Mouse (Mus musculus) left cerebral cortex, postnatal 36 days (tissue): Measurements from ENCODE around the gene Nsd1. TPM values are rescaled to one million over a fixed set of nuclear protein-coding genes. Genes with fewer than 3 reads are reported as not detected.
"Not testable (repeated sequence)": the region's sequence is repeated elsewhere in the genome, so short reads cannot be mapped to it uniquely, and the experiment has no call there.

Experiments
- DNase-seq, 2 experiments: peaks; one replicate each; pipeline ENCODE4 v3.0.0; 2021 to 2022; ENCODE audit warnings: low spot score in 2 of 2, mixed read lengths in 1 of 2
- intact Hi-C: fragments of 180-260 bp; cut with DNase I; formaldehyde crosslinking; loops from one replicate; pipeline ENCODE4 v1.15.1; 2025
- total RNA-seq, 2 experiments: library from RNA; stranded (reverse); gene quantifications; 2 replicates each; pipeline ENCODE4 v1.2.3; 2021

The Nsd1 gene
- total RNA-seq, 2 experiments from 2014 or later, result 105 to 134 TPM

GRCm38 (mm10) chr13:55187062-55187461 is 22.5 kb upstream of the Nsd1 start:
- intact Hi-C loops, result not testable (repeated sequence)

GRCm38 (mm10) chr13:55189531-55190107 is 20.0 kb upstream of the Nsd1 start:
- DNase-seq, result no peak
- intact Hi-C loops, result no loop called here

More at GRCm38 (mm10) chr13:55187062-55187461, 22.5 kb upstream of the Nsd1 start:
- DNase-seq, result not testable (repeated sequence)

DNA sequence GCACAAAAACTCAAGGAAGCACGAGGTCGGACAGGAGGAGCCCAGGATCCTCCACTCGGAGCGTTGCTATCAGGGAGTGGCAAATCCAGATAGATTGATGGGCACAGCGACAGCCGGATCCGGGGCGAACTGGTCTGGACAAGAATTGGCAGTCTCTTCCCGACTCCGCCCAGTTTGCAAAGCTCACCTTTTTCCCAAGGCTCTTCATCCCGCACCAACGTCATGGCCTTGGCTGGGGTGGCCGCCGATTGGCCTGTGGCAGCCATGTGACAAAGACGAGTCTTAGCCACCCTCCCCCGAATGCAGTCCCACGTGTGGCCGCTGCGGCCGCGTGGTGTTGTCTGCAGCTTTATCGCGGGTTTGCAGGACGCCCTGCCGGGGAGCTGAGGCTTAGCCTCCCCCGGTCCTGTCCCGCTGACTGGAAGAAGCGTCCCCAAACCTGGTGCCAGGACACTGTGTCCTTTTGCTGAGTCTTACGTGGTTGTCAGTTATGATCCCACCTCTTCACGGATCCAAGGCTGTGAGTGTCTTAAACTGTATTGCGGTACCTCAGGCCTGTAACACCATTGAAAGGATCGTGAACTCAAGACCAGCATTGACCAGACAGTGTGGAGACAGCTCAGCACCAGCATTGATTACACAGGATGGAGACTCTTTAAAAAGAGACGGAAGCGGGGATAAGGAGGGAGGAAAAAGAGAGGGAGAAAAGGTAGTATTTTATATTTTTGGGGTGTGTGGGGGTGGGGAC is 19.3 kb upstream of the Nsd1 start:
- peak; percentile 94 to 95 for DNase-seq
- intact Hi-C loops, result no loop called here

DNA sequence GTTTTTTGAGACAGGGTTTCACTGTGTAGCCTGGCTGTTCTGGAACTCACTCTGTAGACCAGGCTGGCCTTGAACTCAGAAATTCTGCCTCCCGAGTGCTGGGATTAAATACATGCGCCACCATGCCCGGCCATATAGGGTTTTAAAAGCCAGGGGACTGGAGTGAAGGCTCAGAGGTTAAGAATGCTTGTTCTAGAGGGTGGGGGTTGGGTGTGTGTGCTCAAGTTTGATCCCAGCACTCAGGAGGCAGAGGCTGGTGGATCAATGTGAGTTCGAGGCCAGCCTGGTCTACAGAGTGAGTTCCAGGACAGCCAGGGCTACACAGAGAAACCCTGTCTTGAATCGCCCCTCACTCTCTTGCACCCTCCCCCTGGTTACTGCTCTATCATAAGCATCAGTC is 18.0 kb upstream of the Nsd1 start:
- no peak for DNase-seq
- intact Hi-C loops, result no loop called here

DNA sequence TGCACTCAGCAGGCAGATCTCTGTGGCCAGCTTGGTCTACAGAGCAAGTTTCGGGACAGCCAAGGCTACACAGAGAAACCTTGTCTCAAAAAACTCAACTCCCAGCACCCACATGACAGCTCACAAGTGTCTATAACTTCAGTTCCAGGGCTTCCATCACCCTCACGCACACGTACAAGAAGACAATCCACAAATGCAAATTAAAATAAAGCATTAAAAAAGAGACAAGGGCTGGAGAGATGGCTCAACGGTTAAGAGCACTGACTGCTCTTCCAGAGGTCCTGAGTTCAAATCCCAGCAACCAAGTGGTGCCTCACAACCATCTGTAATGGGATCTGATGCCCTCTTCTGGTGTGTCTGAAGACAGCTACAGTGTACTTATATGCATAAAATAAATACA is 6.8 kb upstream of the Nsd1 start:
- intact Hi-C loops, DNase-seq: not testable (repeated sequence)

- DNase-seq, result no peak
- intact Hi-C loops, result no loop called here
Observed at GRCm38 (mm10) chr13:55203740-55204139, 5.8 kb upstream of the Nsd1 start.

DNA sequence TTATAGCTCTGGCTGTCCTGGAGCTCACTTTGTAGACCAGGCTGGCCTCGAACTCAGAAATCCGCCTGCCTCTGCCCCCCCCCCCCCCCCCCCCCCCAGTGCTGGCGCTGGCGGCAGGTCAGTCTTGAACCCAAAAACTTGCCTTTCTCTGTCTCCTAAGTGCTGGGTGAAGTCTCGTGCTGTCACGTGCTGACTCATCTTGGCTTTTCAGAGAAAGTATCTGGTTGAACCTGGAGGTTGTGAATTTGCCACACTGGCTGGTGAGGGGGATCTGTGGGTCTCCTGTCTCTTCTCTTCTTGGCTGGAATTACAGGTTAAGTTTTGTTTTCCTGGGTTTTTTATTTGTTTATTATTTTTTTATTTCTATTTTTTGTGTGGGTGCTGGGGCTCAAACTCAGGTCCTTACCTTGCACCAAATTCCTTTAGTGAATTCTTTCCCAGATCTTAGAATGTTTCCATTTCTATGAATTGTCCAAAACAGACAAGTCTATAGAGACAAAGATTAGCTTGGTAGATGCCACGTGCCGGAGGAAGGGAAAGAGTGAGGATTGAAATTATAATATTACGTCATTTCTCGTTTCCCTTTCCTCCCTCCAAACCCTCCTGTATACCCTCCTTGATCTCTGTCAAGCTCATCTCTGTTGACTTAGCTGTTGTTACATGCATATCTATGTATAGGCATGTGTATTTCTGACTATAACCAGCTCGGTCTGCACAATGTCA is 4.8 kb upstream of the Nsd1 start:
- no peak for DNase-seq
- intact Hi-C loops, result no loop called here

DNA sequence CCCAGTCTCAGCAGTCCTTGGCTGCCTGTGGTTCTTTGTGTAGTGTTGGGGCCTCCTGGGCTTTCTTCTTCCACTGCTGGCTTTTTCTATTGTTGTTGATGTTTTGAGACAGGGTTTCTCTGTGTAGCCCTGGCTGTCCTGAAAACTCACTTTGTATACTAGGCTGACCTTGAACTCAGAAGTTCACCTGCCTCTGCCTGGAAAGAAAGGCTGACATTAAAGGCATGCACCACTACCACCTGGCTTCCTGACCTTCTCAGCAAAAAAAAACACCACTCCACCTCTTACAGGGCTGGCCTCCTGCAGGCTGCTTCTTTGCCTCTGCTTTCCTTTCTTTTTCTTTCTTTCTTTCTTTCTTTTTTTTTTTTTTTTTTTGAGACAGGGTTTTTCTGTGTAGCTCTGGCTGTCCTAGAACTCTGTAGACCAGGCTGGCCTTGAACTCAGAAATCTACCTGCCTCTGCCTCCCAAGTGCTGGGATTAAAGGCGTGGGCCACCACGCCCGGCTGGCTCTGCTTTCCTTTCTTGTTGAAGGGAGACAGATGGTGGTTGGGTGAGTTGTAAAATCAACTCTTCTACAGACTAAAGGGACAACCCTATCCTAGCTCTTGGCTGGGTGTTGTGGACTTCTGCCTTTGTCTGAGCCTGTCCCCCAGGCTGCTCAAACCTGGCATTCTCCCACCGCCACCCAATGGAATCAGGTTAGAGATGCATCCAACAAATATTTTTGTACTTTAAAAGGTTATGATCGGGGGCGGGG is 4.0 kb upstream of the Nsd1 start:
- intact Hi-C loops, result no loop called here
- DNase-seq, result no peak

DNA sequence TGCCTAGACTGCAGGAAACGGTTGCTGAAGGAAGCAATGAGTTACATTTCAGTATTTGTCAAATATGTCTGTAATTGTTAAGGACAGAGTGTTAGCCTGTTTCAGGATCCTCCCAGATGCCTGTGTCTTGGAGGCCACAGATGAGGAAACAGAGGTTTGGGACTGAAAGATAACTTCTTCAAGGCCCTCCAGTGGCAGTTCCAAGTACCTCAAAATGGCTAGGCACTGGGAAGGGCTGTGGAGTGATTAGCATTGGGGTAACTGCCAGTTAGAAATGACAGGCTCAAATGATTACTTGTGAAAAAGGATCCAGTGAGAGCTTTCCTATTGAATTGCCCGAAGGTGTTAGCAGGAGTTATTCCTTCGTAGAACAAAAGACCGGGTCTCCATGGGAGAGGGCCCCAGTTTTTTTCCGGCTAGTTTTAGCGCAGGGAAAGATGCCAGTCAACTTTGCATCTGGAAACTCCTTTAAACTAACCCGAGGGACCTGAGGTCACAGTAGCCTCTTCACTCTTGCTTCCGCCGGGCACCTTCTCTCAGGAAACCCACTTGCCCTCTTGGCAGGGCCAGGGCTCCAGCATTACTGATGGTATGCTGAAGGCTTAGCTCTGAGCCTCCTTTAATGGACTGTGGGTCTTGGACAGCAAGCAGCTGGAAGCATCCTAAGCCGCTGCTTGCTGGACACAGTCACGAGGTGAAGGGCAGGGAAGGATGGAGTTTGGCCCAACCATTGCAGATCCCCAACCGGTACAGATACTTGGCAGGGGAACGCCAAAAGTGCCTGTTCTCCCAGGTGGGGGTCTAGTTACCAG is 539 bp upstream of the Nsd1 start:
- intact Hi-C loops, result no loop called here
- DNase-seq, result no peak

GRCm38 (mm10) chr13:55210193-55210970 is 800 bp downstream of the Nsd1 start:
- DNase-seq, result peak; percentile 27 to 75
- intact Hi-C loops, result loop anchor here (5.0 kb wide), 1 partner anchor 47 kb away; no protein-coding TSS in a partner anchor

DNA sequence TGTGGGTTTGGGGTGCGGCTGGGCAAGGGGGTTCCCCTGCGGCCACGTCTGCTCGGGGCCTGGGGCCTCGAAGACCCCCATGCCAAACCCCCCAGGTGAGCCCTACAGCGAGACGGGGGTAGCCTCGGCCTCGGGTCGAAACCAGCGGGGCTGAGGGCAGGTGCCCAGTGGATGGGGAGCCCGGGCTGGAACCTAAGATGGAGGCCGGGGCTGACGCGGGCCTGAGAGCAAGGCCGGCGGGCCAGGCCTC is 1.3 kb downstream of the Nsd1 start:
- DNase-seq, result no peak
- intact Hi-C loops, result loop anchor here (5.0 kb wide), 1 partner anchor 46 kb away; no protein-coding TSS in a partner anchor

DNA sequence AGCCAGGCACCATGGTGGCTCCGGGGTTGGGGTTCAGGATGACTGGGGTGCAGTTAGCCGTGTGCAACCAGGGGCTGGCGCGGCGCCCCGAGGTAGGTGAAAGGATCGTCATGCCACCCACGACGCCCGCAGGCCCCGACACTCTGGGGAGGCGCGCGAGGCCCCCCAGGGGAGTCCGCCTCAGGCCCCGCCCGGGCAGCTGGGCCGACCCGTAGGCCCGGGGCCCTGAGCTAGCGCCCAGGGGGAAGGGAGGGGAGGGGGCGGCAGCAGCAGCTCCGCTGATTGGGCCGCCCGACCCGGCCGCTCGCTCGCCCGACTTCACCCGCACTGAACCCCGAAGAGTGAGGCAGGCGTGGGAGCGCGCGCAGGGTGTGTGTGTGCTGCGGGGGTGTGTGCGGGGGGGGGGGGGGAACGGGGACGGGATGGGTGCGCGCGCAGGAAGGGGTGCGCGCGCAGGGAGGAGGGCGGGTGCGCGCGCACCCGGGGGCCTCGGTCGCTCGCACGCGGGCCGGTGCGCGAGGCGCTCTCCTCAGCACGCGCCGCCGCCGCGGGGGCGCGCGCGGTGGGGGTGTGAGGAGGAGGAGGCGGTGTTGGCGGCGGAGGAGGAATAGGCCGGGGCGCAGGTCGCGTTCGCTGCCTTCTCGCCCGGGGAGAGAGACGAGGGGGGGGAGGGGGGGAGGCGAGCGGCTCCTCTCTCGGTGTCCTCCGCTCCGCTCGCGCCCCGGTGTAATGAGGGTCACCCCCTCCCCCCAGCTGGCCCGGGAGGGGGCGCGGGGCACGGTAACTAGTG is 1.8 kb downstream of the Nsd1 start:
- DNase-seq, result peak; percentile 82 to 86
- intact Hi-C loops, result loop anchor here (5.0 kb wide), 1 partner anchor 46 kb away; no protein-coding TSS in a partner anchor

DNA sequence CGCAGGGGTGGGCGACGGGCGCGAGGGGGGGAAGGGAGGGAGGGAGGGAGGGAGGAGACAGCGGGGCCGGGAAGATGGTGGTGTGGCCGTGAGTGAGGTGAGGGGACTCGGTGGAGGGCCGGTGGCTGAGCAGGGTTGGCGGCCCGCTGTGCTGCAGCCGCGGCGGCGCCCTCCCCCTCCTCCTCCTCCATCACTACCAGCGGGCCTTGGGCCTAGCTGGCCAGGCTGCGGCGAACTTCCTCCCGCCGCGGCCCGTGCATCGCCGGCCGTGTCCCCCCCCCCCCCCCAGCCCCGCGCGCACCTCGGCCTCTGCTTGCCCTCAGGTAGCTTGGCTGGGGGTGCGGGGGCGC is 2.4 kb downstream of the Nsd1 start:
- peak in 1 of 2 experiments; percentile 70 for DNase-seq
- intact Hi-C loops, result loop anchor here (5.0 kb wide), 1 partner anchor 45 kb away; no protein-coding TSS in a partner anchor

GRCm38 (mm10) chr13:55212361-55213137 is 3.0 kb downstream of the Nsd1 start:
- peak; percentile 81 to 84 for DNase-seq
- intact Hi-C loops, result loop anchor here (5.0 kb wide), 1 partner anchor 45 kb away; no protein-coding TSS in a partner anchor

DNA sequence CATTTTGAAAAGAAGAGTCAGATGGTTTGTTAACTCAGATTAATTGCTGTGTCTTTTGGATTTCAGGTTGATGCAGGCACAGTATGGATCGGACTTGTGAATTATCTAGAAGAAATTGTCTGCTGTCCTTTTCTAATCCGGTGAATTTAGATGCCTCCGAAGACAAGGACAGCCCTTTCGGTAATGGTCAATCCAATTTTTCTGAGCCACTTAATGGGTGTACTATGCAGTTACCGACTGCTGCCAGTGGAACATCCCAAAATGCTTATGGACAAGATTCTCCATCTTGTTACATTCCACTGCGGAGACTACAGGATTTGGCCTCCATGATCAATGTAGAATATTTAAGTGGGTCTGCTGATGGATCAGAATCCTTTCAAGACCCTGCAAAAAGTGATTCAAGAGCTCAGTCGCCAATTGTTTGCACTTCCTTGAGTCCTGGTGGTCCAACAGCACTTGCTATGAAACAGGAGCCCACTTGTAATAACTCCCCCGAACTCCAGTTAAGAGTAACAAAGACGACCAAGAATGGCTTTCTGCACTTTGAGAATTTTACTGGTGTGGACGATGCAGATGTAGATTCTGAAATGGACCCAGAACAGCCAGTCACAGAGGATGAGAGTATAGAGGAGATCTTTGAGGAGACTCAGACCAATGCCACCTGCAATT is 3.7 kb downstream of the Nsd1 start:
- intact Hi-C loops, result loop anchor here (5.0 kb wide), 1 partner anchor 44 kb away; no protein-coding TSS in a partner anchor

GRCm38 (mm10) chr13:55224364-55224763 is 14.8 kb downstream of the Nsd1 start:
- intact Hi-C loops, result no loop called here
- no peak for DNase-seq

More for the DNA sequence above, 3.7 kb downstream of the Nsd1 start:
- no peak for DNase-seq
